Mouse (Mus musculus): Measurements from ENCODE around the gene St6gal1.

GRCm38 (mm10) chr16:23401959-23402358 lies 177.4 kb downstream of the St6gal1 start:
- TF ChIP-seq CTCF (IDR thresholded peaks at IDR 0.05; ENCODE audit: low read depth, low read length) (no peak), POLR2A (IDR thresholded peaks at IDR 0.05; ENCODE audit: borderline replicate concordance, low read depth, low read length) (no peak)

Data from bone marrow macrophage, adult 2 months (primary cell).